Mouse (Mus musculus) erythroblast, embryonic 14.5 days (primary cell): ENCODE measurements around the gene Srebf2.

Source experiments
- GATA1 ChIP-seq: IDR thresholded peaks from 2 replicates; pipeline ENCODE4 v1.6.1; 2012; ENCODE audit warnings: low read length, inconsistent platforms, mixed read lengths
- TAL1 ChIP-seq: IDR thresholded peaks from 3 replicates; pipeline ENCODE4 v1.6.1; 2012; ENCODE audit warnings: low read length, inconsistent platforms, mixed read lengths

- TF ChIP-seq GATA1: no peak
- no peak for TF ChIP-seq TAL1
These were observed 19.3 kb upstream of the Srebf2 start, which contains the start of gene Ccdc134 for GRCm38 (mm10) chr15:82127426-82128374.
